Mouse (Mus musculus) lung, adult 2 months (tissue): ENCODE results near the gene Sash1.

ENCODE experiments used
- CTCF ChIP-seq: fragments of 200-500 bp; IDR thresholded peaks from 2 replicates; pipeline ENCODE4 v1.5.1; 2011; ENCODE audit warnings: mild to moderate bottlenecking, low read length, control low read depth; ENCODE audit not compliant: insufficient read depth
- POLR2A ChIP-seq: fragments of 200-500 bp; IDR thresholded peaks from 2 replicates; pipeline ENCODE4 v1.6.1; 2011; ENCODE audit warnings: low read depth, mild to moderate bottlenecking, control low read depth, low read length, borderline replicate concordance; ENCODE audit errors: extremely low read depth

- no peak for TF ChIP-seq CTCF
- no peak for TF ChIP-seq POLR2A
Observed at GRCm38 (mm10) chr10:8746082-8746696, 139.7 kb downstream of the Sash1 start.
